Mouse (Mus musculus) erythroblast, adult 5-6 weeks (primary cell): ENCODE results near the gene Ryr3. TPM values are rescaled to one million over a fixed set of nuclear protein-coding genes. Genes with fewer than 3 reads are reported as not detected.

Experiments
- ATAC-seq: replicated peaks from 2 replicates; pipeline ENCODE4 v1.8.0; 2016; ENCODE audit warnings: moderate number of reproducible peaks, mild to moderate bottlenecking, moderate TSS enrichment, inconsistent platforms; ENCODE audit not compliant: poor library complexity, low FRiP score, severe bottlenecking
- total RNA-seq, 2 experiments: library from RNA; stranded (forward) in 1 of 2; stranded (reverse) in 1 of 2; fragments of 150-400 nt in 1 of 2; fragments of 200-764, 138-1000 nt in 1 of 2; gene quantifications; 2 replicates each; pipeline versions ENCODE4 v1.2.3 to v1.2.4; 2015 to 2017; ENCODE audit warnings: low replicate concordance in 2 of 2

Ryr3 gene
- total RNA-seq (2015; ENCODE audit: low replicate concordance) = not detected in 2 replicates
- not detected in 2 replicates for total RNA-seq (2017; ENCODE audit: low replicate concordance)

DNA sequence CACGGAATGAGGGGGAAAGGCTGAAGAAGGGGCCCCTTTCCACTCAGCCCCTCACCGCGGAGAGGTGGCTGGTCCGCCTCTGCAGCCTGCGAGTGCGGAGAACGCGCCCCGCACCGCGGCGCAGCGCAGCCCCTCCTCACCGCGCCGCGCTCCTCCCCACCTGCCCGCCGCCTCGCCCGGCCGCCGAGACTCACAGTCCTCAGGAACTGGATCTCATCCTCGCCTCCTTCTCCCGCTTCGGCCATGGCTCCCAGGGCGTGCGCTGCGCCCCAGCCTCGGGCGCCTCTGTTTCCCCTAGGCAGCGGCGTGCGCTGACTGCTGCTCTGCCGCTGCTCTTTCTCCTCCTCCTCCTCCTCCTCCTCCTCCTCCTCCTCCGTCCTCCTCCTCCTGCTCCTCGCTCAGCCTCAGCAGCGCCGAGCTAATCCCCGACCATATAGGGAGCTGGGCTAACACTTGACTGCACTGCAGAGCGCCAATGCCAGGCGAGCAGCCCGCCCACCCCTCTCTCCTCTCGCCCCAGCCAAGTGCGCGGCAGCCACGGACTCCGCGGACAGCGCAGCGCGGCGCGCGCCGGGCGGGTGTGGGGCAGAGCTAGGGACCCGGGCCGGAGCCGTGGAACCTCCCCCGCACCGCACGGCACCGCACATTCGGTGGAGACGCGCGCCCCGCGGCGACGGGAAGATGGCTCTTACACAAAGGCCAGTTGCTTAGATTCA lies at the start of gene Ryr3:
Gene Ryr3, minus strand, starts transcription at position 351 of the 716 bp plus-strand sequence.
- no peak for ATAC-seq

- no peak for ATAC-seq
These were observed 22.0 kb upstream of the Ryr3 start for GRCm38 (mm10) chr2:113238871-113239270.

- ATAC-seq = no peak
These were observed 20.1 kb upstream of the Ryr3 start for GRCm38 (mm10) chr2:113236993-113237392.

GRCm38 (mm10) chr2:113234559-113234958 lies 17.7 kb upstream of the Ryr3 start:
- ATAC-seq = no peak

GRCm38 (mm10) chr2:113233356-113233755 lies 16.5 kb upstream of the Ryr3 start:
- no peak for ATAC-seq

DNA sequence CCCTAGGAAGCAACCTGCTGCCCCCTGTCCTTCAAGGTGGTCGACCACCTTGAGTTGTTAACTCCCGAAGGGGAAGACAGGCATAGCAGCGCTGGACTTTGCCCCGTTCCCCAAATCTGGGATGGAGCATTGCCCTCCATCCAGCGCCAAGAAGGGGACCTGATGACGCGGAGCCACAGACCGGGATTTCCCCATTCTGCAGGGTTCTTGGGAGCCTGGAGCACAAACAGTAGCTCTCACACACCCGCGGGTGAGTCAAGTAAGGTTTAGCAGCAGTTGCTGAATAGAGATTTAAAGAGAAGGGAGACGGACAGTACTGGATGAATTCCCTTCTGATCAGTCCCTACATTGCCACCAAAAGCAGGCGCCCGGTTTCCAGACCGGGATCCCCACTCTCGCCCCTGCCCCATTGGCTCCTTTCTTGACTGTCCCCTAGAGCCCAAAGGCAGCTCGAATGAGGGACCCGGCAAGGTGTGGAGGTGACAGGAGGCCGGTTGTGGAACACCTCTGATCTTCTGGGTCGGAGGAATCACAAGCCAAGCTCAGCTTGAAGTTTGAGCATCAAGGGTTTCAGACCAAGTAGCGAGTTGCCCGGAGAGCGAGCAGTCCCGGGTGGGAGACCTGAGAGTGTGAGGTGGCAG lies 671 bp downstream of the Ryr3 start:
- no peak for ATAC-seq

GRCm38 (mm10) chr2:113210023-113210422 lies 6.9 kb downstream of the Ryr3 start:
- no peak for ATAC-seq

- no peak for ATAC-seq
These were observed 7.6 kb downstream of the Ryr3 start for GRCm38 (mm10) chr2:113209263-113209662.

DNA sequence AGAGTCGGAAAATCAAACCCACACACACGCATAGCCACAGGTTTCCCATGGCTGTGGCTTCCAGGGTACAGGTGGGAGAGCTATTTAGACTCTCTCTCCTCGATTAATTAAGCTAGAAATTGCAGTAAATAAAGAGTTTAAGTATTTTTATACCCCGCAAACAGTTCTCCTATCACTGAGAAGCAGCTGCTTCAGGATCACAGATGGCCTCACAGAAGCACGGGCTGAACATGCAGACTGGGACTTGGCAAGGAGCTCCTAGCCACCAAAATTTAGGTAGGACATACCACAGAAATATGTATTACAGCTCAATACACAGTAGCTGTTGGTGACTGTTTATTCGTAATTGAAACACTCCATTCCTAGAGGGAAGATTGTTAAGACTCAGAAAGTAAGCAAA lies 14.0 kb downstream of the Ryr3 start:
- ATAC-seq = no peak

- ATAC-seq = no peak
These were observed 17.7 kb downstream of the Ryr3 start for GRCm38 (mm10) chr2:113199030-113199679.

- no peak for ATAC-seq
These were observed 29.7 kb downstream of the Ryr3 start for GRCm38 (mm10) chr2:113187158-113187557.

GRCm38 (mm10) chr2:113181701-113182100 lies 35.2 kb downstream of the Ryr3 start:
- ATAC-seq = no peak

- no peak for ATAC-seq
These were observed 38.8 kb downstream of the Ryr3 start for GRCm38 (mm10) chr2:113178047-113178446.

- no peak for ATAC-seq
These were observed 40.6 kb downstream of the Ryr3 start for GRCm38 (mm10) chr2:113176337-113176736.

DNA sequence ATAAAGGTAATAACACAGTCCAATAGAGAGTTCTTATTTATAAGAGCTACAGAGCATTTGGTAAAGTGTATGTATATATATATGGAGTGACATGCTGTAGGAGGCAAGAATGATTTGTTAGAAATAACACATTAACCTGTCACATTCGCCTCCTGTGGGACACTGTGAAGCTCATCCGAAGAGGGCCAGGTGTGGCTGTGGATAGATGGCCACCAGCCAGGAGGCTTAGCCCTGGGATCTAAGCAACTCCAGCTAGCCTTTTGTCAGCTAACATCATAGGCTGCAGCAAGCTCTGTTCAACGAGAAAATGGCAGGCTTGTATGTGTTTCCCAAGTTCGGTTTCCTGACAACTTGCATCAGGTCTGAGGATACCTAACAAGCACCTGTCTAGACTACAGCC lies 48.8 kb downstream of the Ryr3 start:
- ATAC-seq = no peak

GRCm38 (mm10) chr2:113161494-113161893 lies 55.4 kb downstream of the Ryr3 start:
- ATAC-seq = no peak

GRCm38 (mm10) chr2:113137766-113138165 lies 79.1 kb downstream of the Ryr3 start:
- no peak for ATAC-seq

GRCm38 (mm10) chr2:113123476-113123875 lies 93.4 kb downstream of the Ryr3 start:
- no peak for ATAC-seq

GRCm38 (mm10) chr2:113119080-113119479 lies 97.8 kb downstream of the Ryr3 start:
- no peak for ATAC-seq

DNA sequence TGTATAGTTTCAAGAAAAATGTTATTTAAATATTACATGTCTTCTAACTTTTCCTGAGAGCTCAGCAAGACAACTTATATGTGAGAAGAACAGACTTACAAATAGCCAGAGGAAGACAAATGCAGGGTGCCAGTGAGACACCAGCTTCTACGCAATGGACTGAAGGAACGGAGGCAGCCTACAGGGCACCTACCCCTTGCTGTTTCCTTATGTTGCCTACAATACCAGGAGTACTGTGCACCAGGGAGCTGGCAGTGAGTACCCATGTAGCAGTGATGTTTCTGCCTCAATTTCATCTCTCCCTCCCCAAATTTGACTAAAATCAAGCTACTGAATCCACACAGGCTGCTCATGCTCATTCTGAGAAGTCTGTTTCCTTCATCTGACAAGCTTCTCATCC lies 100.1 kb downstream of the Ryr3 start:
- no peak for ATAC-seq

DNA sequence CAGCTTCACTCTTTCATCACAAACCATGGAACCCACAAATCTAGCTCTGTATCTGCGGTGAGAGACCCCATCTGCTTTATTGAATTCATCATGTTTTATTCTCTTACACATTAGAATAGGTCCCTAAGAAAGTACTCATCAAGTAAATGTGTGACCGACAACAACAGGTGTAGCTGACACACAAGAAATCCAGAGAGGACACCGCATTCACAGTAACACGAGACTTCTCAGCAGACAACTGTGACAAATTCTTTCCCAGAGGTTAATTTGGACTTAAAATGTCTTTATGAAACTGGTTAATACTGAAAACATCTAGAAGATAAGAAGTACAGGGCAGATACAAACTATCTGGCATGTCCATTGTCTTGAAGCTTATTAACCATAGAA lies 101.0 kb downstream of the Ryr3 start:
- no peak for ATAC-seq
